Mouse (Mus musculus) liver, embryonic 11.5 days (tissue): ENCODE data around the gene Prkar1a. TPM values are rescaled to one million over a fixed set of nuclear protein-coding genes. Genes with fewer than 3 reads are reported as not detected.

Source experiments
- ATAC-seq: fragments of 200-750 bp; cut with Nextera tagmentation; replicated peaks from 2 replicates; pipeline ENCODE4 v1.8.0; 2017; ENCODE audit warnings: moderate number of reproducible peaks, mild to moderate bottlenecking, moderate TSS enrichment, moderate library complexity; ENCODE audit not compliant: low FRiP score
- DNase-seq: peaks from one replicate; pipeline ENCODE4 v3.0.0-alpha.2; 2017; ENCODE audit warnings: low spot score
- H3K27ac ChIP-seq: fragments of 300-500 bp; sonication (generic); 2 replicates; pipeline ENCODE4 v1.5.1; 2014; ENCODE audit warnings: mild to moderate bottlenecking, low read depth, low read length, control low read depth
- H3K27me3 ChIP-seq: fragments of 300-500 bp; sonication (generic); replicated peaks from 2 replicates; pipeline ENCODE4 v1.6.1; 2014; ENCODE audit warnings: low read length, mixed read lengths; ENCODE audit not compliant: control insufficient read depth, insufficient read depth
- H3K36me3 ChIP-seq: fragments of 300-500 bp; sonication (generic); 2 replicates; pipeline ENCODE4 v1.6.1; 2014; ENCODE audit warnings: mild to moderate bottlenecking, low read length, moderate library complexity, mixed read lengths; ENCODE audit not compliant: control insufficient read depth, insufficient read depth
- H3K4me1 ChIP-seq: fragments of 300-500 bp; sonication (generic); replicated peaks from 2 replicates; pipeline ENCODE4 v1.6.1; 2014; ENCODE audit warnings: low read length, mixed read lengths; ENCODE audit not compliant: control insufficient read depth, insufficient read depth
- H3K4me2 ChIP-seq: fragments of 300-500 bp; sonication (generic); 2 replicates; pipeline ENCODE4 v1.6.1; 2014; ENCODE audit warnings: mild to moderate bottlenecking, control low read depth, moderate library complexity
- H3K4me3 ChIP-seq: fragments of 300-500 bp; sonication (generic); 2 replicates; pipeline ENCODE4 v1.5.1; 2014; ENCODE audit warnings: low read depth, low read length, control low read depth
- H3K9ac ChIP-seq: fragments of 300-500 bp; sonication (generic); 2 replicates; pipeline ENCODE4 v1.6.1; 2014; ENCODE audit warnings: low read depth, low read length, control low read depth
- H3K9me3 ChIP-seq: fragments of 300-500 bp; sonication (generic); 2 replicates; pipeline ENCODE4 v1.6.1; 2016; ENCODE audit warnings: low read length, inconsistent platforms, mixed read lengths; ENCODE audit not compliant: control insufficient read depth
- WGBS: fragments of 180-500 bp; shearing (Covaris S2); extraction: QIAGEN DNeasy Blood & Tissue Kit; methylation state at CpG from one replicate; pipeline ENCODE4 v1.1.7; 2014; 5-methylcytosine and 5-hydroxymethylcytosine counted together
- polyA plus RNA-seq: library from polyadenylated mRNA; unstranded; fragments of >200 nt; fragmentation: Nextera tagmentation; extraction: Ambion mirVana; gene quantifications from 2 replicates; pipeline ENCODE4 v1.2.1, GENCODE M21; 2014

Prkar1a gene
- polyA plus RNA-seq, 1 experiment from 2014 or later = 261 TPM

GRCm38 (mm10) chr11:109709501-109709900, 60.3 kb downstream of the Prkar1a start:
- Histone ChIP-seq H3K9me3 (no peaks in the 10 kb centered on the region), H3K9ac (no peak overlapping the region), H3K27me3 (no peaks in the 10 kb centered on the region), H3K27ac (no peak overlapping the region), H3K4me2 (no peak overlapping the region), H3K4me3 (no peak overlapping the region), H3K36me3 (no peaks in the 10 kb centered on the region), H3K4me1 (no peaks in the 10 kb centered on the region)
- ATAC-seq = no peak
- WGBS = 72% methylated on average over 5 of the region's 5 CpGs
- no peak for DNase-seq

GRCm38 (mm10) chr11:109714341-109715247, 65.4 kb downstream of the Prkar1a start:
- Histone ChIP-seq H3K4me2 (no peak overlapping the region), H3K27me3 (no peaks in the 10 kb centered on the region; the same call in 1 of the 2 replicates), H3K4me3 (no peak overlapping the region), H3K9ac (no peak overlapping the region), H3K9me3 (no peaks in the 10 kb centered on the region), H3K36me3 (no peaks in the 10 kb centered on the region), H3K4me1 (no peaks in the 10 kb centered on the region), H3K27ac (no peak overlapping the region)
- 82% methylated on average over 17 of the region's 17 CpGs for WGBS
- ATAC-seq = no peak
- DNase-seq = no peak

GRCm38 (mm10) chr11:109715311-109715781, 66.1 kb downstream of the Prkar1a start:
- Histone ChIP-seq H3K9me3 (no peaks in the 10 kb centered on the region), H3K27ac (no peak overlapping the region), H3K4me2 (no peak overlapping the region), H3K27me3 (peaks cover 2% of the 10 kb centered on the region; the same call in 1 of the 2 replicates), H3K9ac (no peak overlapping the region), H3K4me1 (no peaks in the 10 kb centered on the region), H3K36me3 (no peaks in the 10 kb centered on the region), H3K4me3 (no peak overlapping the region)
- DNase-seq = no peak
- WGBS = 84% methylated on average over 12 of the region's 12 CpGs
- no peak for ATAC-seq

- Histone ChIP-seq H3K4me3 (no peak overlapping the region), H3K27ac (no peak overlapping the region), H3K36me3 (no peaks in the 10 kb centered on the region), H3K4me1 (no peaks in the 10 kb centered on the region; the same call in 1 of the 2 replicates), H3K4me2 (no peak overlapping the region), H3K9ac (no peak overlapping the region), H3K27me3 (peaks cover 14% of the 10 kb centered on the region), H3K9me3 (no peaks in the 10 kb centered on the region)
- ATAC-seq (no peak), DNase-seq (no peak)
- 66% methylated on average over 7 of the region's 7 CpGs for WGBS
Measured at GRCm38 (mm10) chr11:109716981-109717380, 67.8 kb downstream of the Prkar1a start.

GRCm38 (mm10) chr11:109717448-109717847, 68.2 kb downstream of the Prkar1a start:
- 83% methylated on average over 5 of the region's 5 CpGs for WGBS
- no peak overlapping the region for H3K27ac ChIP-seq
- H3K36me3 ChIP-seq = no peaks in the 10 kb centered on the region
- H3K4me1 ChIP-seq = no peaks in the 10 kb centered on the region; the same call in 1 of the 2 replicates
- DNase-seq (no peak), ATAC-seq (no peak)
- H3K9ac ChIP-seq = no peak overlapping the region
- no peaks in the 10 kb centered on the region for H3K9me3 ChIP-seq
- no peak overlapping the region for H3K4me3 ChIP-seq
- H3K4me2 ChIP-seq = no peak overlapping the region
- peaks cover 18% of the 10 kb centered on the region for H3K27me3 ChIP-seq

- H3K27ac ChIP-seq = no peak overlapping the region
- ATAC-seq (no peak), DNase-seq (no peak)
- peaks cover 18% of the 10 kb centered on the region for H3K27me3 ChIP-seq
- H3K4me3 ChIP-seq = no peak overlapping the region
- no peaks in the 10 kb centered on the region; the same call in 1 of the 2 replicates for H3K4me1 ChIP-seq
- 78% methylated on average over 15 of the region's 15 CpGs for WGBS
- no peaks in the 10 kb centered on the region for H3K36me3 ChIP-seq
- H3K9me3 ChIP-seq = no peaks in the 10 kb centered on the region
- H3K4me2 ChIP-seq = no peak overlapping the region
- no peak overlapping the region for H3K9ac ChIP-seq
Measured at GRCm38 (mm10) chr11:109717966-109718895, 69.0 kb downstream of the Prkar1a start.

Other genes starting within 250 kb of the Prkar1a start
- not detected in 2 replicates for gene 9930022D16Rik, start 235.5 kb upstream of the Prkar1a start, polyA plus RNA-seq
- gene Amz2, start 223.5 kb upstream of the Prkar1a start, polyA plus RNA-seq = 33.7 and 35.5 TPM in 2 replicates
- gene Arsg, start 176.0 kb upstream of the Prkar1a start, polyA plus RNA-seq = 5.8 and 6.2 TPM in 2 replicates
- gene Slc16a6, start 175.8 kb upstream of the Prkar1a start, polyA plus RNA-seq = 52.2 and 58.7 TPM in 2 replicates
- 18.9 and 21.8 TPM in 2 replicates for gene Wipi1, start 37.4 kb upstream of the Prkar1a start, polyA plus RNA-seq
- gene Fam20a, start 72.9 kb downstream of the Prkar1a start, polyA plus RNA-seq = 7.8 and 8.7 TPM in 2 replicates
- gene 1700012B07Rik, start 178.6 kb downstream of the Prkar1a start, polyA plus RNA-seq = not detected in 2 replicates